Mouse (Mus musculus) forebrain, embryonic 16.5 days (tissue): ENCODE measurements around the gene Gm47841. TPM values are rescaled to one million over a fixed set of nuclear protein-coding genes. Genes with fewer than 3 reads are reported as not detected.

Experiments used
- ATAC-seq: fragments of 200-750 bp; cut with Nextera tagmentation; 2 replicates; pipeline ENCODE4 v1.8.0; 2017; ENCODE audit warnings: mild to moderate bottlenecking, moderate library complexity
- H3K27ac ChIP-seq: fragments of 300-500 bp; sonication (generic); 2 replicates; pipeline ENCODE4 v1.5.1; 2014; ENCODE audit warnings: low read length, control low read depth
- H3K27me3 ChIP-seq: fragments of 300-500 bp; sonication (generic); replicated peaks from 2 replicates; pipeline ENCODE4 v1.6.1; 2014; ENCODE audit warnings: low read length; ENCODE audit not compliant: control insufficient read depth, insufficient read depth
- H3K36me3 ChIP-seq: fragments of 300-500 bp; sonication (generic); 2 replicates; pipeline ENCODE4 v1.6.1; 2014; ENCODE audit not compliant: control insufficient read depth, insufficient read depth
- H3K4me1 ChIP-seq: fragments of 300-500 bp; sonication (generic); replicated peaks from 2 replicates; pipeline ENCODE4 v1.6.1; 2014; ENCODE audit warnings: low read length; ENCODE audit not compliant: control insufficient read depth, insufficient read depth
- H3K4me2 ChIP-seq: fragments of 300-500 bp; sonication (generic); 2 replicates; pipeline ENCODE4 v1.6.1; 2014; ENCODE audit warnings: mild to moderate bottlenecking, low read length, control low read depth
- H3K4me3 ChIP-seq: fragments of 300-500 bp; sonication (generic); replicated peaks from 2 replicates; pipeline ENCODE4 v1.5.1; 2014; ENCODE audit warnings: mild to moderate bottlenecking, low read length, control low read depth
- H3K9ac ChIP-seq: fragments of 300-500 bp; sonication (generic); replicated peaks from 2 replicates; pipeline ENCODE4 v1.6.1; 2014; ENCODE audit warnings: low read depth, low read length, control low read depth
- H3K9me3 ChIP-seq: fragments of 300-500 bp; sonication (generic); 2 replicates; pipeline ENCODE4 v1.6.1; 2016; ENCODE audit warnings: low read length; ENCODE audit not compliant: control insufficient read depth
- WGBS: fragments of 180-500 bp; shearing (Covaris S2); extraction: QIAGEN DNeasy Blood & Tissue Kit; methylation state at CpG from one replicate; pipeline ENCODE4 v1.1.7; 2014; 5-methylcytosine and 5-hydroxymethylcytosine counted together
- polyA plus RNA-seq: library from polyadenylated mRNA; unstranded; fragments of >200 nt; fragmentation: Nextera tagmentation; extraction: Ambion mirVana; gene quantifications from 2 replicates; pipeline ENCODE4 v1.2.1, GENCODE M21; 2015

Gm47841 gene
- polyA plus RNA-seq, 1 experiment from 2014 or later = not detected

GRCm38 (mm10) chr15:101066920-101067696, 19.9 kb upstream of the Gm47841 start:
- H3K4me1 ChIP-seq = 0 out of 2 replicates have a peak, but pooled peaks cover 2% of the 10 kb centered on the region
- WGBS = 20% methylated on average over 7 of the region's 9 CpGs
- ATAC-seq = no peak

GRCm38 (mm10) chr15:101066364-101066847, 19.2 kb upstream of the Gm47841 start:
- ATAC-seq = no peak
- no peak overlapping the region for H3K27ac ChIP-seq

More at GRCm38 (mm10) chr15:101066920-101067696, 19.9 kb upstream of the Gm47841 start:
- H3K9me3 ChIP-seq = no peaks in the 10 kb centered on the region
- H3K36me3 ChIP-seq = no peaks in the 10 kb centered on the region
- H3K4me3 ChIP-seq = no peak overlapping the region
- H3K27me3 ChIP-seq = no peaks in the 10 kb centered on the region
- no peak overlapping the region for H3K27ac ChIP-seq
- H3K9ac ChIP-seq = no peak overlapping the region
- H3K4me2 ChIP-seq = no peak overlapping the region

GRCm38 (mm10) chr15:101065069-101065468, 17.9 kb upstream of the Gm47841 start:
- Histone ChIP-seq H3K9ac (no peak overlapping the region), H3K27me3 (no peaks in the 10 kb centered on the region), H3K9me3 (no peaks in the 10 kb centered on the region), H3K27ac (no peak overlapping the region), H3K36me3 (no peaks in the 10 kb centered on the region), H3K4me2 (no peak overlapping the region), H3K4me1 (0 out of 2 replicates have a peak, but pooled peaks cover 2% of the 10 kb centered on the region), H3K4me3 (no peak overlapping the region)
- ATAC-seq = no peak
- WGBS = 37% methylated on average over 6 of the region's 6 CpGs

More at GRCm38 (mm10) chr15:101066364-101066847, 19.2 kb upstream of the Gm47841 start:
- no peaks in the 10 kb centered on the region for H3K36me3 ChIP-seq
- H3K9ac ChIP-seq = no peak overlapping the region
- no peaks in the 10 kb centered on the region for H3K27me3 ChIP-seq
- H3K4me1 ChIP-seq = 0 out of 2 replicates have a peak, but pooled peaks cover 2% of the 10 kb centered on the region
- no peak overlapping the region for H3K4me2 ChIP-seq
- WGBS = 20% methylated on average over 6 of the region's 6 CpGs
- no peaks in the 10 kb centered on the region for H3K9me3 ChIP-seq
- H3K4me3 ChIP-seq = no peak overlapping the region

GRCm38 (mm10) chr15:101060280-101060852, 13.2 kb upstream of the Gm47841 start:
- Histone ChIP-seq H3K4me1 (no peaks in the 10 kb centered on the region), H3K4me2 (no peak overlapping the region), H3K27me3 (peaks cover 5% of the 10 kb centered on the region), H3K4me3 (no peak overlapping the region), H3K27ac (no peak overlapping the region), H3K9me3 (no peaks in the 10 kb centered on the region), H3K36me3 (no peaks in the 10 kb centered on the region), H3K9ac (no peak overlapping the region)
- 51% methylated on average over 11 of the region's 11 CpGs for WGBS
- ATAC-seq = no peak

GRCm38 (mm10) chr15:101059570-101060279, 12.5 kb upstream of the Gm47841 start:
- no peak for ATAC-seq
- 10% methylated on average over 9 of the region's 9 CpGs for WGBS

GRCm38 (mm10) chr15:101056225-101056624, 9.0 kb upstream of the Gm47841 start:
- peaks cover 6% of the 10 kb centered on the region; the same call in 1 of the 2 replicates for H3K4me1 ChIP-seq
- WGBS = 45% methylated on average over 10 of the region's 10 CpGs
- H3K27me3 ChIP-seq = peaks cover 43% of the 10 kb centered on the region

More at GRCm38 (mm10) chr15:101059570-101060279, 12.5 kb upstream of the Gm47841 start:
- H3K4me1 ChIP-seq = no peaks in the 10 kb centered on the region
- H3K9me3 ChIP-seq = no peaks in the 10 kb centered on the region
- H3K4me3 ChIP-seq = no peak overlapping the region
- H3K9ac ChIP-seq = no peak overlapping the region
- H3K36me3 ChIP-seq = no peaks in the 10 kb centered on the region
- no peak overlapping the region for H3K4me2 ChIP-seq
- H3K27me3 ChIP-seq = peaks cover 11% of the 10 kb centered on the region
- no peak overlapping the region for H3K27ac ChIP-seq

GRCm38 (mm10) chr15:101054541-101054940, 7.3 kb upstream of the Gm47841 start:
- 79% methylated on average over 10 of the region's 10 CpGs for WGBS
- H3K9me3 ChIP-seq = no peaks in the 10 kb centered on the region
- H3K4me2 ChIP-seq = no peak overlapping the region
- H3K9ac ChIP-seq = no peak overlapping the region
- ATAC-seq = no peak
- peaks cover 6% of the 10 kb centered on the region; the same call in 1 of the 2 replicates for H3K4me1 ChIP-seq
- peaks cover 46% of the 10 kb centered on the region for H3K27me3 ChIP-seq
- no peak overlapping the region for H3K4me3 ChIP-seq
- H3K27ac ChIP-seq = no peak overlapping the region
- H3K36me3 ChIP-seq = no peaks in the 10 kb centered on the region

More at GRCm38 (mm10) chr15:101056225-101056624, 9.0 kb upstream of the Gm47841 start:
- Histone ChIP-seq H3K36me3 (no peaks in the 10 kb centered on the region), H3K4me3 (no peak overlapping the region), H3K27ac (no peak overlapping the region), H3K4me2 (no peak overlapping the region), H3K9me3 (no peaks in the 10 kb centered on the region), H3K9ac (no peak overlapping the region)
- ATAC-seq = peak; percentile 85

- no peak overlapping the region for H3K27ac ChIP-seq
- no peaks in the 10 kb centered on the region for H3K36me3 ChIP-seq
- H3K27me3 ChIP-seq = peaks cover 46% of the 10 kb centered on the region
- no peaks in the 10 kb centered on the region for H3K9me3 ChIP-seq
- WGBS = 8% methylated on average over 54 of the region's 65 CpGs
- H3K4me1 ChIP-seq = peaks cover 6% of the 10 kb centered on the region; the same call in 1 of the 2 replicates
- peak overlapping the region; percentile 39 for H3K4me3 ChIP-seq
- no peak overlapping the region for H3K9ac ChIP-seq
- ATAC-seq = no peak
- H3K4me2 ChIP-seq = peak overlapping the region; percentile 48
Measured at GRCm38 (mm10) chr15:101053832-101054459, 6.7 kb upstream of the Gm47841 start.
